9 mouse cellular contexts compared by ENCODE assay signal in genomic region chr13:114456766-114457566, GRCm38 (mm10). TPM values are rescaled to one million over a fixed set of nuclear protein-coding genes. Genes with fewer than 3 reads are reported as not detected.
DNase-seq lines count a peak whose midpoint lies in the region; TF ChIP-seq lines count a peak whose summit lies in the region.
"Had no signal": no experiment of that assay in that cellular context is flagged by ENCODE, and none has a peak within 500 bp of the region (broad histone marks: within the 10 kb centered on the region; RNA-seq: fewer than 3 reads in every experiment).

No protein-coding gene starts in this region.

- H3K27me3 ChIP-seq in kidney, adult 2 months (replicated peaks; ENCODE audit: control insufficient read depth, insufficient read depth, low read length), result peaks cover 26% of the 10 kb centered on the region

- under 1% methylated on average over 44 of the region's 44 CpGs for WGBS in bone marrow, adult 2 months
- 2% methylated on average over 44 of the region's 44 CpGs for WGBS in kidney, adult 2 months

- peak; percentile 23 for DNase-seq in gastrocnemius, adult 18-20 months (ENCODE audit: low spot score)
- DNase-seq in gastrocnemius, postnatal 25 days, result no peak
- DNase-seq in gastrocnemius, postnatal 14 days, result peak; percentile 25
- DNase-seq in kidney, adult 2 months, result peak; percentile 19
- peak; percentile 24 for DNase-seq in lung, postnatal 10 days
- peak; percentile 49 for DNase-seq in ovary, postnatal 36 days (ENCODE audit: low spot score)
- no peak for DNase-seq in frontal cortex, adult 2 months (ENCODE audit: extremely low spot score in 1 of 2, low spot score in 1 of 2)

- TF ChIP-seq CTCF in bone marrow, adult 2 months (IDR thresholded peaks at IDR 0.05; ENCODE audit: control insufficient read depth, insufficient read depth, low read length), result no peak
- TF ChIP-seq CTCF in kidney, adult 2 months (conservative IDR thresholded peaks at IDR 0.05; ENCODE audit: insufficient read depth, insufficient read length, low read depth, low read length), result no peak

- H3K27ac ChIP-seq in bone marrow, adult 2 months (ENCODE audit: control insufficient read depth, insufficient read depth, low read depth, low read length, poor library complexity), result no peak overlapping the region
- no peak overlapping the region for H3K27ac ChIP-seq in kidney, adult 2 months (ENCODE audit: insufficient read depth, low read depth, low read length)

- no peaks in the 10 kb centered on the region; the same call in 1 of the 2 replicates for H3K4me1 ChIP-seq in bone marrow, adult 2 months (ENCODE audit: control insufficient read depth, insufficient read depth, low read length)
- no peaks in the 10 kb centered on the region for H3K4me1 ChIP-seq in kidney, adult 2 months (ENCODE audit: control insufficient read depth, insufficient read depth, low read length)

- H3K4me3 ChIP-seq in bone marrow, adult 2 months (replicated peaks; ENCODE audit: control insufficient read depth, low read depth, low read length), result peak overlapping the region; percentile 38
- H3K4me3 ChIP-seq in kidney, adult 2 months (ENCODE audit: insufficient read depth, low read depth, low read length), result peak overlapping the region; percentile 60

- TF ChIP-seq POLR2A in bone marrow, adult 2 months (IDR thresholded peaks at IDR 0.05; ENCODE audit: borderline replicate concordance, control insufficient read depth, low read depth, low read length), result no peak; the same call in 1 of the 2 replicates
- no peak for TF ChIP-seq POLR2A in kidney, adult 2 months (IDR thresholded peaks at IDR 0.05; ENCODE audit: low read depth, low read length)

- intact Hi-C loops in gastrocnemius, postnatal 14 days (cut with DNase I; ENCODE audit: low total_unique reads), result loop anchor here (5.0 kb wide), 1 partner anchor 380 kb away; no protein-coding TSS in a partner anchor

- no peaks in the 10 kb centered on the region for H3K36me3 ChIP-seq in kidney, adult 2 months (ENCODE audit: control insufficient read depth, insufficient read depth, low read length)
- H3K36me3 ChIP-seq: G1E had no signal

RNA-seq across cellular contexts. Expression of gene Fst, which starts 1.8 kb away (rescaled TPM):
- 1 to 10 TPM; 4.7 to 6.1 TPM for total RNA-seq in gastrocnemius, adult 18-20 months (2021)
- total RNA-seq in gastrocnemius, postnatal 25 days (2021), result 1 to 10 TPM; 6.0 TPM
- polyA plus RNA-seq in bone marrow, adult 2 months (2011; ENCODE audit: insufficient read depth, insufficient read length, low replicate concordance, missing spikeins), result 1.4 and 3.0 TPM in 2 replicates
- 10 to 100 TPM; 11.7 to 15.2 TPM for total RNA-seq in gastrocnemius, postnatal 14 days (2021)
- 6.4 and 6.5 TPM in 2 replicates for polyA plus RNA-seq in kidney, adult 2 months (2012; rRNA removed)
- 6.5 and 7.6 TPM in 2 replicates for polyA plus RNA-seq in frontal cortex, adult 2 months (2012; rRNA removed)
- polyA plus RNA-seq: G1E had no signal

Comparison
In these comparisons a context has a peak if more than half of its experiments do, and no peak if none do; other contexts are left out.
1. DNase-seq: peak in gastrocnemius, adult 18-20 months (single experiment), gastrocnemius, postnatal 14 days (single experiment), kidney, adult 2 months (single experiment), lung, postnatal 10 days (single experiment) and ovary, postnatal 36 days (single experiment); none in gastrocnemius, postnatal 25 days (single experiment) and frontal cortex, adult 2 months (0 of 2).